Mouse (Mus musculus) neural tube, embryonic 13.5 days (tissue): ENCODE data around the gene Smyd1. TPM values are rescaled to one million over a fixed set of nuclear protein-coding genes. Genes with fewer than 3 reads are reported as not detected.

ENCODE experiments used
- ATAC-seq: fragments of 200-750 bp; cut with Nextera tagmentation; 2 replicates; pipeline ENCODE4 v1.8.0; 2017; ENCODE audit warnings: low read depth, mild to moderate bottlenecking, moderate TSS enrichment, moderate library complexity
- H3K27ac ChIP-seq: fragments of 300-500 bp; sonication (generic); replicated peaks from 2 replicates; pipeline ENCODE4 v1.5.1; 2015; ENCODE audit warnings: moderate library complexity, mild to moderate bottlenecking, inconsistent platforms
- H3K27me3 ChIP-seq: fragments of 300-500 bp; sonication (generic); 2 replicates; pipeline ENCODE4 v1.6.1; 2015; ENCODE audit warnings: mild to moderate bottlenecking, inconsistent platforms
- H3K36me3 ChIP-seq: fragments of 300-500 bp; sonication (generic); 2 replicates; pipeline ENCODE4 v1.6.1; 2015; ENCODE audit warnings: mild to moderate bottlenecking, inconsistent platforms
- H3K4me1 ChIP-seq: fragments of 300-500 bp; sonication (generic); replicated peaks from 2 replicates; pipeline ENCODE4 v1.6.1; 2015; ENCODE audit warnings: inconsistent platforms
- H3K4me2 ChIP-seq: fragments of 300-500 bp; sonication (generic); 2 replicates; pipeline ENCODE4 v1.6.1; 2015; ENCODE audit warnings: inconsistent platforms, mild to moderate bottlenecking, moderate library complexity
- H3K4me3 ChIP-seq: fragments of 300-500 bp; sonication (generic); 2 replicates; pipeline ENCODE4 v1.5.1; 2015; ENCODE audit warnings: mild to moderate bottlenecking, inconsistent platforms
- H3K9ac ChIP-seq: fragments of 300-500 bp; sonication (generic); 2 replicates; pipeline ENCODE4 v1.6.1; 2015; ENCODE audit warnings: moderate library complexity, mild to moderate bottlenecking, inconsistent platforms
- H3K9me3 ChIP-seq: fragments of 300-500 bp; sonication (generic); 2 replicates; pipeline ENCODE4 v1.6.1; 2016; ENCODE audit warnings: inconsistent platforms
- WGBS: fragments of 180-500 bp; shearing (Covaris S2); methylation state at CpG from one replicate; pipeline ENCODE4 v1.1.7; 2015; 5-methylcytosine and 5-hydroxymethylcytosine counted together
- microRNA-seq: library from miRNA; unstranded; fragments of <30 nt; microRNA quantifications from one replicate; pipeline ENCODE4, GENCODE M21; 2016
- polyA plus RNA-seq: library from polyadenylated mRNA; unstranded; fragments of >200 nt; fragmentation: Nextera tagmentation; extraction: Ambion mirVana; gene quantifications from 2 replicates; pipeline ENCODE4 v1.2.1, GENCODE M21; 2015

Gene Smyd1
- polyA plus RNA-seq, 1 experiment from 2014 or later = 1.2 TPM

GRCm38 (mm10) chr6:71190501-71190900, 131.5 kb downstream of the Smyd1 start:
- Histone ChIP-seq H3K4me1 (no peaks in the 10 kb centered on the region), H3K4me2 (no peak overlapping the region), H3K27me3 (no peaks in the 10 kb centered on the region), H3K36me3 (no peaks in the 10 kb centered on the region), H3K4me3 (no peak overlapping the region), H3K27ac (no peak overlapping the region), H3K9ac (no peak overlapping the region), H3K9me3 (no peaks in the 10 kb centered on the region)
- 87% methylated on average over 2 of the region's 2 CpGs for WGBS
- no peak for ATAC-seq

- ATAC-seq = no peak
- no peak overlapping the region for H3K4me2 ChIP-seq
- H3K27ac ChIP-seq = no peak overlapping the region
- no peaks in the 10 kb centered on the region for H3K9me3 ChIP-seq
- no peak overlapping the region for H3K9ac ChIP-seq
- no peak overlapping the region for H3K4me3 ChIP-seq
- no peaks in the 10 kb centered on the region for H3K27me3 ChIP-seq
- H3K4me1 ChIP-seq = no peaks in the 10 kb centered on the region
- H3K36me3 ChIP-seq = no peaks in the 10 kb centered on the region
- 42% methylated on average over 1 of the region's 1 CpGs for whole genome bisulfite sequencing
Observed at GRCm38 (mm10) chr6:71189578-71189977, 132.5 kb downstream of the Smyd1 start.

GRCm38 (mm10) chr6:71184941-71185604, 137.0 kb downstream of the Smyd1 start:
- Histone ChIP-seq H3K4me3 (no peak overlapping the region), H3K4me2 (no peak overlapping the region), H3K27me3 (no peaks in the 10 kb centered on the region), H3K36me3 (no peaks in the 10 kb centered on the region), H3K27ac (no peak overlapping the region), H3K9me3 (no peaks in the 10 kb centered on the region), H3K4me1 (no peaks in the 10 kb centered on the region), H3K9ac (no peak overlapping the region)
- WGBS = 85% methylated on average over 7 of the region's 7 CpGs
- no peak for ATAC-seq

- H3K4me2 ChIP-seq = no peak overlapping the region
- no peak overlapping the region for H3K27ac ChIP-seq
- no peak overlapping the region for H3K9ac ChIP-seq
- no peak overlapping the region for H3K4me3 ChIP-seq
- 94% methylated on average over 1 of the region's 1 CpGs for WGBS
- H3K27me3 ChIP-seq = no peaks in the 10 kb centered on the region
- no peaks in the 10 kb centered on the region for H3K36me3 ChIP-seq
- H3K4me1 ChIP-seq = no peaks in the 10 kb centered on the region
- ATAC-seq = no peak
- no peaks in the 10 kb centered on the region for H3K9me3 ChIP-seq
Observed at GRCm38 (mm10) chr6:71180596-71180995, 141.4 kb downstream of the Smyd1 start.

- ATAC-seq = no peak
- no peak overlapping the region for H3K4me2 ChIP-seq
Observed at GRCm38 (mm10) chr6:71172812-71173580, 149.0 kb downstream of the Smyd1 start.

GRCm38 (mm10) chr6:71166551-71167169, 155.4 kb downstream of the Smyd1 start:
- no peaks in the 10 kb centered on the region for H3K9me3 ChIP-seq
- no peaks in the 10 kb centered on the region for H3K36me3 ChIP-seq
- no peaks in the 10 kb centered on the region for H3K4me1 ChIP-seq
- no peak overlapping the region for H3K4me3 ChIP-seq
- H3K27ac ChIP-seq = no peak overlapping the region
- ATAC-seq = no peak
- WGBS = 57% methylated on average over 6 of the region's 6 CpGs
- H3K9ac ChIP-seq = no peak overlapping the region
- no peak overlapping the region for H3K4me2 ChIP-seq
- H3K27me3 ChIP-seq = no peaks in the 10 kb centered on the region

More at GRCm38 (mm10) chr6:71172812-71173580, 149.0 kb downstream of the Smyd1 start:
- WGBS = 91% methylated on average over 10 of the region's 10 CpGs
- Histone ChIP-seq H3K9me3 (no peaks in the 10 kb centered on the region), H3K9ac (no peak overlapping the region), H3K27me3 (no peaks in the 10 kb centered on the region), H3K4me3 (no peak overlapping the region), H3K4me1 (no peaks in the 10 kb centered on the region), H3K27ac (no peak overlapping the region), H3K36me3 (no peaks in the 10 kb centered on the region)

GRCm38 (mm10) chr6:71164394-71164793, 157.6 kb downstream of the Smyd1 start:
- H3K27ac ChIP-seq = no peak overlapping the region
- no peaks in the 10 kb centered on the region for H3K9me3 ChIP-seq
- no peak overlapping the region for H3K4me3 ChIP-seq
- H3K27me3 ChIP-seq = no peaks in the 10 kb centered on the region
- H3K9ac ChIP-seq = no peak overlapping the region
- H3K4me1 ChIP-seq = no peaks in the 10 kb centered on the region
- no peaks in the 10 kb centered on the region for H3K36me3 ChIP-seq
- WGBS = 34% methylated on average over 6 of the region's 6 CpGs
- no peak overlapping the region for H3K4me2 ChIP-seq
- no peak for ATAC-seq

Small RNA genes lying within 50 kb of the gene (microRNA-seq; reads per million reads assigned to microRNA genes)
- gene Mir8112 = 21.5 reads per million, percentile 35 among the genes with 10 or more reads in this experiment

Other genes starting within 250 kb of the Smyd1 start
- 4.5 and 4.9 TPM in 2 replicates for gene Thnsl2, start 177.8 kb downstream of the Smyd1 start, polyA plus RNA-seq
- 0.52 TPM in 1 of 2 replicates, not detected in the other for gene Fabp1, start 122.4 kb downstream of the Smyd1 start, polyA plus RNA-seq
- gene Krcc1, start 50.6 kb downstream of the Smyd1 start, polyA plus RNA-seq = 24.0 and 27.6 TPM in 2 replicates
- gene Cd8b1, start 555 bp upstream of the Smyd1 start, polyA plus RNA-seq = not detected in 2 replicates
- not detected in 2 replicates for gene Cd8a, start 51.2 kb upstream of the Smyd1 start, polyA plus RNA-seq
- gene Rmnd5a, start 118.4 kb upstream of the Smyd1 start, polyA plus RNA-seq = 9.4 and 10.9 TPM in 2 replicates
- gene Rnf103, start 171.7 kb upstream of the Smyd1 start, polyA plus RNA-seq = 24.3 and 26.7 TPM in 2 replicates
- gene Chmp3, start 221.6 kb upstream of the Smyd1 start, polyA plus RNA-seq = 59.3 and 60.4 TPM in 2 replicates